Mouse (Mus musculus): ENCODE results near the gene Olfr295. TPM values are rescaled to one million over a fixed set of nuclear protein-coding genes. Genes with fewer than 3 reads are reported as not detected.

Olfr295 gene
- not detected in 2 replicates for polyA plus RNA-seq (2012; rRNA removed)

GRCm38 (mm10) chr7:86583562-86583961, at the start of gene Olfr295:
TSS of gene Olfr295 (plus strand) at chr7:86583862.

GRCm38 (mm10) chr7:86616543-86616942, 32.9 kb downstream of the Olfr295 start, which contains the start of gene Olfr294:
TSS of gene Olfr294 (minus strand) at chr7:86616643.

Other genes with a start within 250 kb of the Olfr295 start
- not detected in 2 replicates for gene Olfr307, start 246.3 kb upstream of the Olfr295 start, polyA plus RNA-seq (2012; rRNA removed)
- not detected in 2 replicates for gene Olfr305, start 216.9 kb upstream of the Olfr295 start, polyA plus RNA-seq (2012; rRNA removed)
- gene Olfr304, start 197.2 kb upstream of the Olfr295 start, polyA plus RNA-seq (2012; rRNA removed) = not detected in 2 replicates
- not detected in 2 replicates for gene Olfr303, start 186.1 kb upstream of the Olfr295 start, polyA plus RNA-seq (2012; rRNA removed)
- gene Olfr301, start 180.0 kb upstream of the Olfr295 start, polyA plus RNA-seq (2012; rRNA removed) = not detected in 2 replicates
- gene Olfr299, start 123.9 kb upstream of the Olfr295 start, polyA plus RNA-seq (2012; rRNA removed) = not detected in 2 replicates
- gene Olfr298, start 91.4 kb upstream of the Olfr295 start, polyA plus RNA-seq (2012; rRNA removed) = not detected in 2 replicates
- gene Olfr297, start 63.9 kb upstream of the Olfr295 start, polyA plus RNA-seq (2012; rRNA removed) = not detected in 2 replicates
- gene Olfr294, start 32.8 kb downstream of the Olfr295 start, polyA plus RNA-seq (2012; rRNA removed) = not detected in 2 replicates
- gene Olfr293, start 65.2 kb downstream of the Olfr295 start, polyA plus RNA-seq (2012; rRNA removed) = not detected in 2 replicates
- not detected in 2 replicates for gene Olfr292, start 104.5 kb downstream of the Olfr295 start, polyA plus RNA-seq (2012; rRNA removed)
- gene Folh1, start 192.1 kb downstream of the Olfr295 start, polyA plus RNA-seq (2012; rRNA removed) = not detected in 2 replicates
- not detected in 2 replicates for gene Vmn2r77, start 211.2 kb downstream of the Olfr295 start, polyA plus RNA-seq (2012; rRNA removed)

Measured in liver, embryonic 14 days (tissue).